Mouse (Mus musculus) brain, embryonic 14.5 days (tissue): ENCODE results near the gene Rad9b.

Experiments used
- CTCF ChIP-seq: fragments of 200-500 bp; IDR thresholded peaks from 2 replicates; pipeline ENCODE4 v1.5.1; 2012; ENCODE audit warnings: inconsistent platforms, mild to moderate bottlenecking, moderate library complexity, borderline replicate concordance; ENCODE audit not compliant: insufficient read depth, insufficient read length; ENCODE audit errors: extremely low read depth
- POLR2A ChIP-seq: fragments of 200-500 bp; IDR thresholded peaks from 2 replicates; pipeline ENCODE4 v1.6.1; 2012; ENCODE audit warnings: mild to moderate bottlenecking, inconsistent platforms, borderline replicate concordance; ENCODE audit not compliant: poor library complexity, insufficient read depth, insufficient read length, severe bottlenecking; ENCODE audit errors: extremely low read depth

- TF ChIP-seq CTCF (no peak), POLR2A (no peak)
Observed at GRCm38 (mm10) chr5:122303937-122304336, 50.1 kb downstream of the Rad9b start.
